Mouse (Mus musculus) left cerebral cortex, adult 9 months (tissue): ENCODE measurements around the gene Syne3.

ENCODE experiments used
- DNase-seq, 2 experiments: peaks; one replicate each; pipeline ENCODE4 v3.0.0; 2022; ENCODE audit warnings: low spot score in 2 of 2

Gene Syne3

GRCm38 (mm10) chr12:105009370-105010212 is at the start of gene Syne3:
TSS of gene Syne3 (minus strand) at chr12:105009809.
- peak in 1 of 2 experiments; percentile 50 for DNase-seq

GRCm38 (mm10) chr12:105055308-105055707 is 45.7 kb upstream of the Syne3 start:
- DNase-seq = no peak

GRCm38 (mm10) chr12:105054041-105054440 is 44.4 kb upstream of the Syne3 start:
- DNase-seq = no peak

GRCm38 (mm10) chr12:105050898-105051297 is 41.3 kb upstream of the Syne3 start:
- peak in 1 of 2 experiments; percentile 71 for DNase-seq

- DNase-seq = no peak
These were observed 40.2 kb upstream of the Syne3 start for GRCm38 (mm10) chr12:105049813-105050212.

GRCm38 (mm10) chr12:105048301-105048863 is 38.8 kb upstream of the Syne3 start:
- no peak for DNase-seq

- DNase-seq = no peak
These were observed 35.2 kb upstream of the Syne3 start for GRCm38 (mm10) chr12:105044775-105045174.

GRCm38 (mm10) chr12:105043081-105043480 is 33.5 kb upstream of the Syne3 start:
- no peak for DNase-seq

GRCm38 (mm10) chr12:105040950-105041349 is 31.3 kb upstream of the Syne3 start:
- no peak for DNase-seq

- no peak for DNase-seq
These were observed 30.1 kb upstream of the Syne3 start for GRCm38 (mm10) chr12:105039578-105040289.

GRCm38 (mm10) chr12:105038918-105039317 is 29.3 kb upstream of the Syne3 start:
- no peak for DNase-seq

- no peak for DNase-seq
These were observed 28.6 kb upstream of the Syne3 start for GRCm38 (mm10) chr12:105038211-105038610.

GRCm38 (mm10) chr12:105034130-105034769 is 24.6 kb upstream of the Syne3 start:
- DNase-seq = no peak

GRCm38 (mm10) chr12:105032832-105033775 is 23.5 kb upstream of the Syne3 start:
- no peak for DNase-seq

- peak; percentile 100 for DNase-seq
These were observed 22.7 kb upstream of the Syne3 start, which contains the start of gene Glrx5 for GRCm38 (mm10) chr12:105032147-105032831. TSS of gene Glrx5 (plus strand) at chr12:105032688.

GRCm38 (mm10) chr12:105031081-105032058 is 21.8 kb upstream of the Syne3 start:
- no peak for DNase-seq

GRCm38 (mm10) chr12:105029890-105030289 is 20.3 kb upstream of the Syne3 start:
- DNase-seq = no peak

- peak in 1 of 2 experiments; percentile 65 for DNase-seq
These were observed 17.8 kb upstream of the Syne3 start for GRCm38 (mm10) chr12:105027323-105027991.
